10 mouse cellular contexts compared by ENCODE assay signal in genomic region chr10:128438675-128439279, GRCm38 (mm10). TPM values are rescaled to one million over a fixed set of nuclear protein-coding genes. Genes with fewer than 3 reads are reported as not detected.
DNase-seq lines count a peak whose midpoint lies in the region; ATAC-seq and TF ChIP-seq lines count a peak whose summit lies in the region.
"Had no signal": no experiment of that assay in that cellular context is flagged by ENCODE, and none has a peak within 500 bp of the region (broad histone marks: within the 10 kb centered on the region; RNA-seq: fewer than 3 reads in every experiment).

No protein-coding gene starts in this region.

- TF ChIP-seq CTCF in stomach, postnatal 0 days (IDR thresholded peaks at IDR 0.05; ENCODE audit: low read depth): no peak

- 62% methylated on average over 10 of the region's 10 CpGs for WGBS in stomach, embryonic 14.5 days
- 63% methylated on average over 10 of the region's 10 CpGs for WGBS in stomach, postnatal 0 days
- WGBS in lung, embryonic 16.5 days: 53% methylated on average over 10 of the region's 10 CpGs
- WGBS in forebrain, embryonic 16.5 days: 88% methylated on average over 10 of the region's 10 CpGs
- 84% methylated on average over 10 of the region's 10 CpGs for WGBS in forebrain, embryonic 10.5 days

- peaks cover 56% of the 10 kb centered on the region for H3K36me3 ChIP-seq in stomach, embryonic 14.5 days (ENCODE audit: control insufficient read depth, insufficient read depth, low read length)
- peaks cover 31% of the 10 kb centered on the region for H3K36me3 ChIP-seq in stomach, postnatal 0 days (ENCODE audit: control insufficient read depth, insufficient read depth, low read length)
- H3K36me3 ChIP-seq in lung, embryonic 16.5 days (ENCODE audit: control insufficient read depth, insufficient read depth, low read length): peaks cover 38% of the 10 kb centered on the region
- H3K36me3 ChIP-seq in forebrain, embryonic 16.5 days (ENCODE audit: control insufficient read depth, insufficient read depth): peaks cover 35% of the 10 kb centered on the region
- peaks cover 89% of the 10 kb centered on the region for H3K36me3 ChIP-seq in forebrain, embryonic 10.5 days (replicated peaks)

- no peak overlapping the region for H3K9ac ChIP-seq in stomach, embryonic 14.5 days (replicated peaks; ENCODE audit: low read depth, low read length)
- H3K9ac ChIP-seq in stomach, postnatal 0 days (ENCODE audit: low read length): no peak overlapping the region
- H3K9ac ChIP-seq in lung, embryonic 16.5 days (ENCODE audit: low read length): no peak overlapping the region
- no peak overlapping the region for H3K9ac ChIP-seq in forebrain, embryonic 16.5 days (replicated peaks; ENCODE audit: low read depth, low read length)
- H3K9ac ChIP-seq: forebrain, embryonic 15.5 days had no signal

- TF ChIP-seq EP300 in stomach, postnatal 0 days (optimal IDR thresholded peaks at IDR 0.05): no peak

- H3K27ac ChIP-seq in stomach, embryonic 14.5 days (ENCODE audit: low read length): peak overlapping the region; percentile 1; the same call in 1 of the 2 replicates
- no peak overlapping the region for H3K27ac ChIP-seq in stomach, postnatal 0 days (replicated peaks)
- H3K27ac ChIP-seq in lung, embryonic 16.5 days (ENCODE audit: low read length): peak overlapping the region; percentile 70
- H3K27ac ChIP-seq in forebrain, embryonic 16.5 days (ENCODE audit: low read length): no peak overlapping the region
- H3K27ac ChIP-seq in forebrain, embryonic 10.5 days: no peak overlapping the region
- H3K27ac ChIP-seq: forebrain, embryonic 15.5 days had no signal

- H3K4me1 ChIP-seq in stomach, embryonic 14.5 days (ENCODE audit: control insufficient read depth, insufficient read depth, low read length): no peaks in the 10 kb centered on the region
- H3K4me1 ChIP-seq in stomach, postnatal 0 days (replicated peaks; ENCODE audit: control insufficient read depth, insufficient read depth): no peaks in the 10 kb centered on the region
- H3K4me1 ChIP-seq in lung, embryonic 16.5 days (replicated peaks; ENCODE audit: control insufficient read depth, insufficient read depth, low read length): no peaks in the 10 kb centered on the region; the same call in 1 of the 2 replicates
- H3K4me1 ChIP-seq in forebrain, embryonic 16.5 days (replicated peaks; ENCODE audit: control insufficient read depth, insufficient read depth, low read length): no peaks in the 10 kb centered on the region
- H3K4me1 ChIP-seq in forebrain, embryonic 10.5 days: no peaks in the 10 kb centered on the region
- H3K4me1 ChIP-seq: forebrain, embryonic 15.5 days had no signal

- H3K27me3 ChIP-seq in stomach, embryonic 14.5 days (ENCODE audit: control insufficient read depth, insufficient read depth, low read length): no peaks in the 10 kb centered on the region
- H3K27me3 ChIP-seq in stomach, postnatal 0 days (ENCODE audit: control insufficient read depth, insufficient read depth, low read length): no peaks in the 10 kb centered on the region
- H3K27me3 ChIP-seq in lung, embryonic 16.5 days (ENCODE audit: control insufficient read depth, insufficient read depth, low read depth, low read length): no peaks in the 10 kb centered on the region
- no peaks in the 10 kb centered on the region for H3K27me3 ChIP-seq in forebrain, embryonic 16.5 days (replicated peaks; ENCODE audit: control insufficient read depth, insufficient read depth, low read length)
- H3K27me3 ChIP-seq in forebrain, embryonic 10.5 days (ENCODE audit: poor library complexity, severe bottlenecking): no peaks in the 10 kb centered on the region
- H3K27me3 ChIP-seq: forebrain, embryonic 15.5 days had no signal

- H3K9me3 ChIP-seq in stomach, embryonic 14.5 days (ENCODE audit: control insufficient read depth, low read depth, low read length): no peaks in the 10 kb centered on the region
- H3K9me3 ChIP-seq in stomach, postnatal 0 days (ENCODE audit: control insufficient read depth, low read length): no peaks in the 10 kb centered on the region
- no peaks in the 10 kb centered on the region for H3K9me3 ChIP-seq in lung, embryonic 16.5 days (ENCODE audit: control insufficient read depth, low read length)
- no peaks in the 10 kb centered on the region for H3K9me3 ChIP-seq in forebrain, embryonic 16.5 days (ENCODE audit: control insufficient read depth, low read length)
- no peaks in the 10 kb centered on the region for H3K9me3 ChIP-seq in forebrain, embryonic 10.5 days
- H3K9me3 ChIP-seq: forebrain, embryonic 15.5 days had no signal

- H3K4me3 ChIP-seq in stomach, embryonic 14.5 days (ENCODE audit: low read depth, low read length): no peak overlapping the region
- H3K4me3 ChIP-seq in stomach, postnatal 0 days (ENCODE audit: low read depth, low read length): no peak overlapping the region
- no peak overlapping the region for H3K4me3 ChIP-seq in lung, embryonic 16.5 days (ENCODE audit: low read length)
- no peak overlapping the region for H3K4me3 ChIP-seq in forebrain, embryonic 16.5 days (replicated peaks; ENCODE audit: low read length)
- H3K4me3 ChIP-seq in forebrain, embryonic 10.5 days: no peak overlapping the region
- H3K4me3 ChIP-seq: forebrain, embryonic 15.5 days had no signal

- DNase-seq in cerebellum, postnatal 36 days: peak; percentile 26 to 29
- DNase-seq in cerebellum, adult 11-12 months: no peak
- DNase-seq in stomach, postnatal 0 days (ENCODE audit: low spot score): no peak
- peak; percentile 43 to 71 for DNase-seq in spleen, postnatal 4 days (ENCODE audit: low spot score in 2 of 2)
- DNase-seq in forebrain, embryonic 10.5 days (ENCODE audit: extremely low spot score, low spot score): no peak

- H3K4me2 ChIP-seq in stomach, embryonic 14.5 days (replicated peaks; ENCODE audit: low read depth, low read length): no peak overlapping the region
- no peak overlapping the region for H3K4me2 ChIP-seq in stomach, postnatal 0 days (replicated peaks; ENCODE audit: low read depth)
- no peak overlapping the region for H3K4me2 ChIP-seq in lung, embryonic 16.5 days (ENCODE audit: low read depth, low read length)
- no peak overlapping the region for H3K4me2 ChIP-seq in forebrain, embryonic 16.5 days (ENCODE audit: low read length)
- H3K4me2 ChIP-seq: forebrain, embryonic 15.5 days had no signal

- no peak for ATAC-seq in stomach, embryonic 14.5 days (ENCODE audit: insufficient number of reproducible peaks, insufficient read depth, low FRiP score, low read depth)
- no peak for ATAC-seq in stomach, postnatal 0 days (ENCODE audit: low FRiP score, low TSS enrichment)
- ATAC-seq in lung, embryonic 16.5 days (ENCODE audit: low read depth): peak; percentile 59; the same call in 1 of the 2 replicates
- ATAC-seq in forebrain, embryonic 16.5 days: no peak
- ATAC-seq: forebrain, embryonic 15.5 days had no signal

RNA-seq across cellular contexts. Expression of gene Smarcc2, which starts 20.3 kb away (rescaled TPM):
- polyA plus RNA-seq in stomach, embryonic 14.5 days (2014; fragmentation: Nextera tagmentation; extraction: Ambion mirVana): 109 and 110 TPM in 2 replicates
- polyA plus RNA-seq in stomach, postnatal 0 days (2015; fragmentation: Nextera tagmentation; extraction: Ambion mirVana): 21.4 and 26.6 TPM in 2 replicates
- 71.3 and 76.4 TPM in 2 replicates for polyA plus RNA-seq in lung, embryonic 16.5 days (2015; fragmentation: Nextera tagmentation; extraction: Ambion mirVana)
- 215 and 217 TPM in 2 replicates for polyA plus RNA-seq in forebrain, embryonic 16.5 days (2015; fragmentation: Nextera tagmentation; extraction: Ambion mirVana)
- polyA plus RNA-seq in forebrain, embryonic 10.5 days (2016; fragmentation: Nextera tagmentation; extraction: Ambion mirVana): 72.0 and 73.6 TPM in 2 replicates

RNA-seq across cellular contexts. Expression of gene Rnf41, which starts 27.3 kb away (rescaled TPM):
- 31.9 and 34.6 TPM in 2 replicates for polyA plus RNA-seq in stomach, embryonic 14.5 days (2014; fragmentation: Nextera tagmentation; extraction: Ambion mirVana)
- polyA plus RNA-seq in stomach, postnatal 0 days (2015; fragmentation: Nextera tagmentation; extraction: Ambion mirVana): 18.9 and 20.1 TPM in 2 replicates
- 41.4 and 42.7 TPM in 2 replicates for polyA plus RNA-seq in lung, embryonic 16.5 days (2015; fragmentation: Nextera tagmentation; extraction: Ambion mirVana)
- polyA plus RNA-seq in forebrain, embryonic 16.5 days (2015; fragmentation: Nextera tagmentation; extraction: Ambion mirVana): 121 and 122 TPM in 2 replicates
- polyA plus RNA-seq in forebrain, embryonic 10.5 days (2016; fragmentation: Nextera tagmentation; extraction: Ambion mirVana): 40.9 and 42.9 TPM in 2 replicates

RNA-seq across cellular contexts. Expression of gene Nabp2, which starts 27.5 kb away (rescaled TPM):
- polyA plus RNA-seq in stomach, embryonic 14.5 days (2014; fragmentation: Nextera tagmentation; extraction: Ambion mirVana): 76.6 and 86.7 TPM in 2 replicates
- polyA plus RNA-seq in stomach, postnatal 0 days (2015; fragmentation: Nextera tagmentation; extraction: Ambion mirVana): 53.5 and 54.4 TPM in 2 replicates
- polyA plus RNA-seq in lung, embryonic 16.5 days (2015; fragmentation: Nextera tagmentation; extraction: Ambion mirVana): 67.7 and 74.5 TPM in 2 replicates
- 139 and 147 TPM in 2 replicates for polyA plus RNA-seq in forebrain, embryonic 16.5 days (2015; fragmentation: Nextera tagmentation; extraction: Ambion mirVana)
- polyA plus RNA-seq in forebrain, embryonic 10.5 days (2016; fragmentation: Nextera tagmentation; extraction: Ambion mirVana): 161 and 164 TPM in 2 replicates

RNA-seq across cellular contexts. Expression of gene Slc39a5, which starts 37.7 kb away (rescaled TPM):
- 3.4 and 3.7 TPM in 2 replicates for polyA plus RNA-seq in stomach, embryonic 14.5 days (2014; fragmentation: Nextera tagmentation; extraction: Ambion mirVana)
- polyA plus RNA-seq in stomach, postnatal 0 days (2015; fragmentation: Nextera tagmentation; extraction: Ambion mirVana): 0.75 and 0.76 TPM in 2 replicates
- polyA plus RNA-seq in lung, embryonic 16.5 days (2015; fragmentation: Nextera tagmentation; extraction: Ambion mirVana): 0.13 and 1.0 TPM in 2 replicates
- polyA plus RNA-seq in forebrain, embryonic 16.5 days (2015; fragmentation: Nextera tagmentation; extraction: Ambion mirVana): 0.10 and 0.25 TPM in 2 replicates
- 0.30 TPM in 1 of 2 replicates, not detected in the other for polyA plus RNA-seq in forebrain, embryonic 10.5 days (2016; fragmentation: Nextera tagmentation; extraction: Ambion mirVana)
- polyA plus RNA-seq: C2C12 had no signal

RNA-seq across cellular contexts. Expression of gene Myl6, which starts 55.2 kb away (rescaled TPM):
- 1,824 and 1,933 TPM in 2 replicates for polyA plus RNA-seq in stomach, embryonic 14.5 days (2014; fragmentation: Nextera tagmentation; extraction: Ambion mirVana)
- 2,935 and 3,187 TPM in 2 replicates for polyA plus RNA-seq in stomach, postnatal 0 days (2015; fragmentation: Nextera tagmentation; extraction: Ambion mirVana)
- polyA plus RNA-seq in lung, embryonic 16.5 days (2015; fragmentation: Nextera tagmentation; extraction: Ambion mirVana): 1,564 and 1,684 TPM in 2 replicates
- 599 and 678 TPM in 2 replicates for polyA plus RNA-seq in forebrain, embryonic 16.5 days (2015; fragmentation: Nextera tagmentation; extraction: Ambion mirVana)
- 712 and 780 TPM in 2 replicates for polyA plus RNA-seq in forebrain, embryonic 10.5 days (2016; fragmentation: Nextera tagmentation; extraction: Ambion mirVana)

Comparison
In these comparisons a context has a peak if more than half of its experiments do, and no peak if none do; other contexts are left out.
1. DNase-seq: peak in cerebellum, postnatal 36 days (2 of 2) and spleen, postnatal 4 days (2 of 2); none in cerebellum, adult 11-12 months (single experiment), stomach, postnatal 0 days (single experiment) and forebrain, embryonic 10.5 days (single experiment).
2. H3K27ac ChIP-seq: peak in stomach, embryonic 14.5 days (single experiment) and lung, embryonic 16.5 days (single experiment); none in stomach, postnatal 0 days (single experiment), forebrain, embryonic 16.5 days (single experiment) and forebrain, embryonic 10.5 days (single experiment).